Mouse (Mus musculus): Measurements from ENCODE around the gene Vmn1r115.
"Not testable (repeated sequence)": the region's sequence is repeated elsewhere in the genome, so short reads cannot be mapped to it uniquely, and the experiment has no call there.

Vmn1r115 gene

GRCm38 (mm10) chr7:20844885-20845284 is at the start of gene Vmn1r115:
Gene Vmn1r115 (minus strand): TSS chr7:20844985.
- DNase-seq (ENCODE audit: low spot score): not testable (repeated sequence)

GRCm38 (mm10) chr7:20884021-20884420 is 39.2 kb upstream of the Vmn1r115 start, which contains the start of gene Vmn1r117:
Gene Vmn1r117 (minus strand): TSS chr7:20884121.
- DNase-seq (ENCODE audit: low spot score): not testable (repeated sequence)

- DNase-seq (ENCODE audit: low spot score): not testable (repeated sequence)
Measured at GRCm38 (mm10) chr7:20871956-20872355, 27.2 kb upstream of the Vmn1r115 start, which contains the start of gene Vmn1r116. Gene Vmn1r116 (plus strand): TSS chr7:20872256.

GRCm38 (mm10) chr7:20812086-20812485 is 32.7 kb downstream of the Vmn1r115 start, which contains the start of gene Vmn1r114:
Gene Vmn1r114 (minus strand): TSS chr7:20812186.
- not testable (repeated sequence) for DNase-seq (ENCODE audit: low spot score)

All from layer of hippocampus, adult 9-10 months (tissue).